Mouse (Mus musculus) lung, embryonic 16.5 days (tissue): ENCODE measurements around the gene Pick1. TPM values are rescaled to one million over a fixed set of nuclear protein-coding genes. Genes with fewer than 3 reads are reported as not detected.

Source experiments
- ATAC-seq: fragments of 200-750 bp; cut with Nextera tagmentation; 2 replicates; pipeline ENCODE4 v1.8.0; 2017; ENCODE audit warnings: low read depth, mild to moderate bottlenecking, moderate library complexity
- H3K27ac ChIP-seq: fragments of 300-500 bp; sonication (generic); 2 replicates; pipeline ENCODE4 v1.5.1; 2014; ENCODE audit warnings: mild to moderate bottlenecking, control low read depth, low read length
- H3K27me3 ChIP-seq: fragments of 300-500 bp; sonication (generic); 2 replicates; pipeline ENCODE4 v1.6.1; 2014; ENCODE audit warnings: low read depth, low read length, mixed read lengths; ENCODE audit not compliant: control insufficient read depth, insufficient read depth
- H3K36me3 ChIP-seq: fragments of 300-500 bp; sonication (generic); 2 replicates; pipeline ENCODE4 v1.6.1; 2014; ENCODE audit warnings: low read length; ENCODE audit not compliant: control insufficient read depth, insufficient read depth
- H3K4me1 ChIP-seq: fragments of 300-500 bp; sonication (generic); replicated peaks from 2 replicates; pipeline ENCODE4 v1.6.1; 2014; ENCODE audit warnings: low read length, mixed read lengths; ENCODE audit not compliant: control insufficient read depth, insufficient read depth
- H3K4me2 ChIP-seq: fragments of 300-500 bp; sonication (generic); 2 replicates; pipeline ENCODE4 v1.6.1; 2014; ENCODE audit warnings: low read depth, low read length, control low read depth
- H3K4me3 ChIP-seq: fragments of 300-500 bp; sonication (generic); 2 replicates; pipeline ENCODE4 v1.5.1; 2014; ENCODE audit warnings: mild to moderate bottlenecking, low read length, control low read depth
- H3K9ac ChIP-seq: fragments of 300-500 bp; sonication (generic); 2 replicates; pipeline ENCODE4 v1.6.1; 2014; ENCODE audit warnings: low read length, control low read depth
- H3K9me3 ChIP-seq: fragments of 300-500 bp; sonication (generic); 2 replicates; pipeline ENCODE4 v1.6.1; 2016; ENCODE audit warnings: low read length; ENCODE audit not compliant: control insufficient read depth
- WGBS: fragments of 180-500 bp; shearing (Covaris S2); extraction: QIAGEN DNeasy Blood & Tissue Kit; methylation state at CpG from one replicate; pipeline ENCODE4 v1.1.7; 2014; 5-methylcytosine and 5-hydroxymethylcytosine counted together
- polyA plus RNA-seq: library from polyadenylated mRNA; unstranded; fragments of >200 nt; fragmentation: Nextera tagmentation; extraction: Ambion mirVana; gene quantifications from 2 replicates; pipeline ENCODE4 v1.2.1, GENCODE M21; 2015

The Pick1 gene
- 41.2 and 48.4 TPM in 2 replicates for polyA plus RNA-seq

GRCm38 (mm10) chr15:79229058-79229821, at the start of gene Pick1, which contains the start of gene Gm49486:
Gene Pick1 (plus strand): TSS chr15:79229173.
Gene Gm49486 (plus strand): TSS chr15:79229391.
- Histone ChIP-seq H3K4me1 (peaks cover 5% of the 10 kb centered on the region; the same call in 1 of the 2 replicates), H3K36me3 (no peaks in the 10 kb centered on the region), H3K4me2 (peak within 1 kb of the TSS; percentile 78), H3K4me3 (peak within 1 kb of the TSS; percentile 67), H3K27me3 (no peaks in the 10 kb centered on the region), H3K27ac (peak within 1 kb of the TSS; percentile 95), H3K9me3 (no peaks in the 10 kb centered on the region), H3K9ac (peak within 1 kb of the TSS; percentile 77)
- under 1% methylated on average over 51 of the region's 51 CpGs for WGBS
- ATAC-seq, result peak; percentile 87

DNA sequence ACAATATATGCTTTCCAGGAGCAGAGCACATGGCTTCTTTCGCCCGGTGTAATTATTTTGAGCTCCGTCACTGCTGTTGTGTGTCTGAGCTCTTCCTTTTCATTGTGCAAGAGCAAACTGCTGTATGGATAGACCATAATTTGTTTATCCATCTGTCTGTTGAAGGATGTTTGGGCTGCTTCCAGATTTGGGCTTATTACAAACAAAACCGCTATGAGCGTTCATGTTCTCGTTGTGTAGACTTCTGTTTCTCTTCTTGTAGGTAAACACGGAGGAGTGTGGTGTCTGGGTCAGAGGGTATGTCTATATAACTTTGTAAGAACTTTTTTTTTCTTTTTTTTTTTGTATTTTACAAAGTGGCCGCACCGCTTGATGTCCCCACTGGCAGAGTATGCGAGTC, 43.8 kb upstream of the Pick1 start:
- ATAC-seq, result peak; percentile 80
- Histone ChIP-seq H3K9ac (no peak overlapping the region), H3K9me3 (no peaks in the 10 kb centered on the region), H3K27ac (peak overlapping the region; percentile 38; the same call in 1 of the 2 replicates), H3K4me2 (no peak overlapping the region), H3K4me1 (peaks cover 6% of the 10 kb centered on the region; the same call in 1 of the 2 replicates), H3K4me3 (no peak overlapping the region), H3K27me3 (no peaks in the 10 kb centered on the region), H3K36me3 (no peaks in the 10 kb centered on the region)
- WGBS, result 33% methylated on average over 10 of the region's 10 CpGs

- WGBS, result 87% methylated on average over 8 of the region's 8 CpGs
- Histone ChIP-seq H3K27me3 (no peaks in the 10 kb centered on the region), H3K4me1 (peaks cover 7% of the 10 kb centered on the region), H3K27ac (no peak overlapping the region), H3K4me3 (no peak overlapping the region), H3K4me2 (no peak overlapping the region), H3K9me3 (no peaks in the 10 kb centered on the region), H3K9ac (no peak overlapping the region), H3K36me3 (no peaks in the 10 kb centered on the region)
- ATAC-seq, result no peak
Measured at GRCm38 (mm10) chr15:79187819-79188218, 41.2 kb upstream of the Pick1 start.

- no peaks in the 10 kb centered on the region for H3K27me3 ChIP-seq
- ATAC-seq, result no peak
Measured at GRCm38 (mm10) chr15:79191426-79191825, 37.5 kb upstream of the Pick1 start.

GRCm38 (mm10) chr15:79192450-79192849, 36.5 kb upstream of the Pick1 start:
- Histone ChIP-seq H3K4me1 (peaks cover 10% of the 10 kb centered on the region), H3K27ac (no peak overlapping the region), H3K9me3 (no peaks in the 10 kb centered on the region), H3K4me3 (no peak overlapping the region), H3K36me3 (no peaks in the 10 kb centered on the region), H3K9ac (no peak overlapping the region), H3K27me3 (no peaks in the 10 kb centered on the region), H3K4me2 (no peak overlapping the region)
- 91% methylated on average over 6 of the region's 6 CpGs for WGBS
- no peak for ATAC-seq

More at GRCm38 (mm10) chr15:79191426-79191825, 37.5 kb upstream of the Pick1 start:
- peaks cover 10% of the 10 kb centered on the region for H3K4me1 ChIP-seq
- no peaks in the 10 kb centered on the region for H3K36me3 ChIP-seq
- H3K4me2 ChIP-seq, result no peak overlapping the region
- WGBS, result 97% methylated on average over 2 of the region's 2 CpGs
- no peak overlapping the region for H3K9ac ChIP-seq
- H3K9me3 ChIP-seq, result no peaks in the 10 kb centered on the region
- no peak overlapping the region for H3K27ac ChIP-seq
- H3K4me3 ChIP-seq, result no peak overlapping the region

- H3K36me3 ChIP-seq, result no peaks in the 10 kb centered on the region
- ATAC-seq, result peak; percentile 75
- peaks cover 10% of the 10 kb centered on the region for H3K4me1 ChIP-seq
- H3K4me3 ChIP-seq, result no peak overlapping the region
- H3K4me2 ChIP-seq, result peak overlapping the region; percentile 32; the same call in 1 of the 2 replicates
- H3K27me3 ChIP-seq, result no peaks in the 10 kb centered on the region
- no peaks in the 10 kb centered on the region for H3K9me3 ChIP-seq
- 31% methylated on average over 26 of the region's 27 CpGs for WGBS
- peak overlapping the region; percentile 62 for H3K27ac ChIP-seq
- peak overlapping the region; percentile 30; the same call in 1 of the 2 replicates for H3K9ac ChIP-seq
Measured at GRCm38 (mm10) chr15:79192885-79193845, 35.8 kb upstream of the Pick1 start.

GRCm38 (mm10) chr15:79194048-79194447, 34.9 kb upstream of the Pick1 start:
- H3K4me3 ChIP-seq, result no peak overlapping the region
- H3K36me3 ChIP-seq, result no peaks in the 10 kb centered on the region
- H3K4me2 ChIP-seq, result no peak overlapping the region
- WGBS, result 66% methylated on average over 9 of the region's 9 CpGs
- H3K9me3 ChIP-seq, result no peaks in the 10 kb centered on the region
- no peak overlapping the region for H3K27ac ChIP-seq
- H3K4me1 ChIP-seq, result peaks cover 10% of the 10 kb centered on the region
- H3K27me3 ChIP-seq, result no peaks in the 10 kb centered on the region
- H3K9ac ChIP-seq, result no peak overlapping the region
- ATAC-seq, result no peak; the same call in 1 of the 2 replicates

- H3K27me3 ChIP-seq, result no peaks in the 10 kb centered on the region
- H3K4me1 ChIP-seq, result peaks cover 10% of the 10 kb centered on the region
- no peak overlapping the region for H3K27ac ChIP-seq
- no peak overlapping the region for H3K4me2 ChIP-seq
- H3K9me3 ChIP-seq, result no peaks in the 10 kb centered on the region
- H3K9ac ChIP-seq, result no peak overlapping the region
- H3K4me3 ChIP-seq, result no peak overlapping the region
- 76% methylated on average over 2 of the region's 2 CpGs for WGBS
- no peak; the same call in 1 of the 2 replicates for ATAC-seq
- H3K36me3 ChIP-seq, result no peaks in the 10 kb centered on the region
Measured at GRCm38 (mm10) chr15:79194946-79195345, 34.0 kb upstream of the Pick1 start.

DNA sequence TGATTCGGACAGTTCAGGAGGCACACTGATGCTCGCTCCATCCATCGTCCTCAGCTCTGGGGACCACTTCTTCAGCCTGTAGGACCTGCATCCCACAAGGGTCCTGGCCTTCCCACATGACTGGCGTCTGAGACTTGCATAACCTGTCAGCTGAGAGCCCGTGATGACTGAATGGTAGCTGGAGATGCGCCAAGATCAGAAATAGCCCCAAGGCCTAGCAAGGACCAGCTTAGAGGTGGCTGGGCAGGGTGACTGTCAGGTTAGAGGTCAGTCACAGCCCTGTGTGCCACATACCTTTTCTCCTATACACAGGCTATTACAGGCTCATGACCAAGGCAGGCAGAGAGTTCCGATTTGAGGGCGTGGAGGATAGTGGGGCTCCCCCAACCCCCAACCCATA, 33.5 kb upstream of the Pick1 start:
- 68% methylated on average over 8 of the region's 8 CpGs for WGBS
- H3K9ac ChIP-seq, result no peak overlapping the region

More for the DNA sequence above, 33.5 kb upstream of the Pick1 start:
- no peak overlapping the region for H3K4me3 ChIP-seq
- no peak overlapping the region for H3K4me2 ChIP-seq
- H3K4me1 ChIP-seq, result peaks cover 10% of the 10 kb centered on the region
- no peak overlapping the region for H3K27ac ChIP-seq
- H3K27me3 ChIP-seq, result no peaks in the 10 kb centered on the region
- H3K9me3 ChIP-seq, result no peaks in the 10 kb centered on the region
- no peaks in the 10 kb centered on the region for H3K36me3 ChIP-seq
- no peak for ATAC-seq
